Mouse (Mus musculus) heart, adult 2 months (tissue): ENCODE measurements around the gene Tdgf1. TPM values are rescaled to one million over a fixed set of nuclear protein-coding genes. Genes with fewer than 3 reads are reported as not detected.

ENCODE experiments used
- DNase-seq, 2 experiments: peaks; one replicate each; pipeline ENCODE4 v3.0.0; 2021
- H3K27ac ChIP-seq: fragments of 200-600 bp; 2 replicates; pipeline ENCODE4 v1.8.1; 2022
- H3K27me3 ChIP-seq: fragments of 200-500 bp; 2 replicates; pipeline ENCODE4 v1.6.1; 2012; ENCODE audit warnings: mild to moderate bottlenecking, low read length, inconsistent platforms, mixed read lengths; ENCODE audit not compliant: control insufficient read depth, insufficient read depth
- H3K36me3 ChIP-seq: fragments of 200-500 bp; 2 replicates; pipeline ENCODE4 v1.6.1; 2012; ENCODE audit warnings: low read length, inconsistent platforms; ENCODE audit not compliant: control insufficient read depth, insufficient read depth
- H3K4me1 ChIP-seq: fragments of 200-500 bp; 2 replicates; pipeline ENCODE4 v1.6.1; 2011; ENCODE audit warnings: low read length; ENCODE audit not compliant: control insufficient read depth, insufficient read depth
- H3K4me3 ChIP-seq: fragments of 200-600 bp; 2 replicates; pipeline ENCODE4 v1.8.1; 2022
- H3K79me2 ChIP-seq: fragments of 200-500 bp; replicated peaks from 2 replicates; pipeline ENCODE4 v1.6.1; 2012; ENCODE audit warnings: mild to moderate bottlenecking, inconsistent platforms, low read length, moderate library complexity, mixed read lengths; ENCODE audit not compliant: control insufficient read depth, insufficient read depth
- H3K9ac ChIP-seq: fragments of 200-500 bp; 2 replicates; pipeline ENCODE4 v1.6.1; 2012; ENCODE audit warnings: low read depth, mild to moderate bottlenecking, control low read depth, inconsistent platforms, low read length, mixed read lengths
- CTCF ChIP-seq: fragments of 200-600 bp; IDR thresholded peaks from 2 replicates; pipeline ENCODE4 v1.8.1; 2022; ENCODE audit warnings: antibody characterized with exemption, mild to moderate bottlenecking, moderate library complexity
- EP300 ChIP-seq: fragments of 200-500 bp; IDR thresholded peaks from 2 replicates; pipeline ENCODE4 v1.6.1; 2011; ENCODE audit warnings: low read depth, low read length, control low read depth; ENCODE audit not compliant: insufficient read depth
- POLR2A ChIP-seq: fragments of 200-500 bp; IDR thresholded peaks from 2 replicates; pipeline ENCODE4 v1.6.1; 2011; ENCODE audit warnings: mild to moderate bottlenecking, low read depth, low read length, control low read depth; ENCODE audit not compliant: insufficient read depth
- WGBS: fragments of 180-500 bp; shearing (Covaris S2); methylation state at CpG from one replicate; pipeline ENCODE4 v1.1.7; 2018; 5-methylcytosine and 5-hydroxymethylcytosine counted together
- intact Hi-C: fragments of 180-260 bp; cut with DNase I; formaldehyde crosslinking; loops from one replicate; pipeline ENCODE4 v1.15.1; 2025
- polyA plus RNA-seq: library from polyadenylated mRNA; depleted of rRNA; stranded (reverse); fragments of >200 nt; gene quantifications from 2 replicates; pipeline ENCODE4 v1.2.3, GENCODE M21; 2012
- total RNA-seq, 2 experiments: library from RNA; stranded (reverse); gene quantifications; 2 replicates each; pipeline ENCODE4 v1.2.3; 2021

Gene Tdgf1
- total and polyA plus RNA-seq, 3 experiments, result not detected

- intact Hi-C loops, result no loop called here
- no peak for DNase-seq
- H3K4me1 ChIP-seq, result peaks cover 1% of the 10 kb centered on the region
- TF ChIP-seq POLR2A, result no peak
- H3K4me3 ChIP-seq, result peak overlapping the region; percentile 61
- H3K79me2 ChIP-seq, result no peaks in the 10 kb centered on the region
- peak overlapping the region; percentile 93 for H3K27ac ChIP-seq
- no peaks in the 10 kb centered on the region for H3K27me3 ChIP-seq
- WGBS, result 39% methylated on average over 5 of the region's 5 CpGs
- H3K36me3 ChIP-seq, result no peaks in the 10 kb centered on the region
- peak overlapping the region; percentile 19 for H3K9ac ChIP-seq
Measured at GRCm38 (mm10) chr9:110952931-110953549, 7.1 kb upstream of the Tdgf1 start.

GRCm38 (mm10) chr9:110952398-110952797 lies 6.4 kb upstream of the Tdgf1 start:
- peak overlapping the region; percentile 93 for H3K27ac ChIP-seq
- peak in 1 of 2 experiments; percentile 51 for DNase-seq
- intact Hi-C loops, result no loop called here

GRCm38 (mm10) chr9:110951866-110952265 lies 5.9 kb upstream of the Tdgf1 start:
- Histone ChIP-seq H3K79me2 (no peaks in the 10 kb centered on the region), H3K9ac (no peak overlapping the region), H3K27me3 (no peaks in the 10 kb centered on the region), H3K36me3 (no peaks in the 10 kb centered on the region), H3K27ac (peak overlapping the region; percentile 93), H3K4me3 (no peak overlapping the region), H3K4me1 (peaks cover 1% of the 10 kb centered on the region)
- WGBS, result 92% methylated on average over 13 of the region's 13 CpGs
- DNase-seq, result no peak
- TF ChIP-seq POLR2A (no peak), EP300 (no peak), CTCF (no peak)
- intact Hi-C loops, result no loop called here

More at GRCm38 (mm10) chr9:110952398-110952797, 6.4 kb upstream of the Tdgf1 start:
- Histone ChIP-seq H3K4me1 (peaks cover 1% of the 10 kb centered on the region), H3K4me3 (no peak overlapping the region), H3K36me3 (no peaks in the 10 kb centered on the region), H3K79me2 (no peaks in the 10 kb centered on the region), H3K27me3 (no peaks in the 10 kb centered on the region), H3K9ac (no peak overlapping the region)
- 41% methylated on average over 6 of the region's 6 CpGs for whole genome bisulfite sequencing
- TF ChIP-seq CTCF (no peak), POLR2A (peak; percentile 70), EP300 (0 out of 2 replicates have a peak, but pooled peaks have one; percentile 21)

DNA sequence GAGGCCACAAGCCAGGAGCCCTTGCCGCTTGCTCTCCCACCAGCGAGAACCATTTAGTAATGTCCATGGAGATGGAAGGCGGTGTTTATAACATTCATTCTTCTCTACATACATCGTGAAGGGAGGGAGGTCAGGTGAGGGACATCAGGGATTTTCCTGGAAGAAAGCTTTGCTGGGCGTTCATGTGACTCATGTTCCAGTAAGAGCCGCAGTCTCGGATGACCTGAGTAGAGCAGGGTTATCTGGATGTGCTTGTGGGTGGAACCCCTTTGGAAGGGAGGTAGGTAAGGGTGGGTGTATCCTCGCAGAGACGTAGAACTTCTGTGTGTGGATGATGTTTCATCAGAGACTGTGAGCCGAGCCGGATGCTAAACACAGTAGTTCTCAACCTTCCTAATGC lies 5.4 kb upstream of the Tdgf1 start, which contains the start of gene Lrrc2:
TSS of gene Lrrc2 (plus strand) at position 149 of the 400 bp plus-strand sequence.
- intact Hi-C loops, result no loop called here
- Histone ChIP-seq H3K27ac (peak within 1 kb of the TSS; percentile 93), H3K4me3 (no peak within 1 kb of the TSS), H3K4me1 (peaks cover 1% of the 10 kb centered on the region), H3K79me2 (no peaks in the 10 kb centered on the region), H3K9ac (no peak within 1 kb of the TSS), H3K36me3 (no peaks in the 10 kb centered on the region), H3K27me3 (no peaks in the 10 kb centered on the region)
- 65% methylated on average over 11 of the region's 11 CpGs for WGBS
- DNase-seq, result no peak
- TF ChIP-seq EP300, result 0 out of 2 replicates have a peak, but pooled peaks have one; percentile 38
- TF ChIP-seq CTCF, result no peak
- no peak for TF ChIP-seq POLR2A

- no peak for DNase-seq
- 96% methylated on average over 3 of the region's 3 CpGs for WGBS
- Histone ChIP-seq H3K79me2 (no peaks in the 10 kb centered on the region), H3K27me3 (no peaks in the 10 kb centered on the region), H3K27ac (no peak overlapping the region), H3K9ac (no peak overlapping the region), H3K4me3 (no peak overlapping the region), H3K36me3 (no peaks in the 10 kb centered on the region), H3K4me1 (peaks cover 1% of the 10 kb centered on the region)
- intact Hi-C loops, result no loop called here
- TF ChIP-seq EP300, result no peak
- no peak for TF ChIP-seq POLR2A
- TF ChIP-seq CTCF, result no peak
Measured at GRCm38 (mm10) chr9:110950109-110950508, 4.2 kb upstream of the Tdgf1 start.

DNA sequence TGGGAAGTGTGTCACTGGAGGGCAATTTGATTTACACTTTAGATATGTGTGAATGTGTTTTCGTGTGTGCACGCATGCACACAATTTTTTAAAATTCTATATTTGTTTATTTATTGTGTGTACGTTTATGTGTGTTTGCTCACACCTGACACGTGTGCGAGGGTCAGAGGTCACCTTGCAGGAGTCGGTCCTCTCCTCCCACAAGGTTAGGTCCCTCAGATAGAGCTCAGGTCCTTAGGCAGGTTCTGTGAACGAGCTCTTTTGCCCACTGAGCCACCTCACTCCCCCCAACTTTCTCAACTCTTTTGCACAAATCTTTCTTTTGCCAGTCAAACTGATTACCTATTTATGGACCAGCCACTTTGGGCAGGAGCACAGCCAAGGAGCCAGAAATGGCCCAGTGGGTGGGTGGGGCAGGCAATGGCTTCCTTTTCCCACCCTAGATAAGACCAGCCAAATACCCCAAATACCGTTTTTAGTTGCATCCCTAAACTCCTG lies 2.9 kb upstream of the Tdgf1 start:
- 51% methylated on average over 8 of the region's 8 CpGs for WGBS
- Histone ChIP-seq H3K79me2 (no peaks in the 10 kb centered on the region), H3K4me1 (peaks cover 1% of the 10 kb centered on the region), H3K27ac (peak overlapping the region; percentile 40; the same call in 1 of the 2 replicates), H3K27me3 (no peaks in the 10 kb centered on the region), H3K4me3 (no peak overlapping the region), H3K9ac (no peak overlapping the region), H3K36me3 (no peaks in the 10 kb centered on the region)
- TF ChIP-seq POLR2A (no peak), CTCF (no peak), EP300 (no peak)
- no peak for DNase-seq
- intact Hi-C loops, result no loop called here
